Mouse (Mus musculus): ENCODE results near the gene Zbp1. TPM values are rescaled to one million over a fixed set of nuclear protein-coding genes. Genes with fewer than 3 reads are reported as not detected.

Zbp1 gene
- polyA plus RNA-seq, 2 experiments, result 0.33 to 0.69 TPM

DNA sequence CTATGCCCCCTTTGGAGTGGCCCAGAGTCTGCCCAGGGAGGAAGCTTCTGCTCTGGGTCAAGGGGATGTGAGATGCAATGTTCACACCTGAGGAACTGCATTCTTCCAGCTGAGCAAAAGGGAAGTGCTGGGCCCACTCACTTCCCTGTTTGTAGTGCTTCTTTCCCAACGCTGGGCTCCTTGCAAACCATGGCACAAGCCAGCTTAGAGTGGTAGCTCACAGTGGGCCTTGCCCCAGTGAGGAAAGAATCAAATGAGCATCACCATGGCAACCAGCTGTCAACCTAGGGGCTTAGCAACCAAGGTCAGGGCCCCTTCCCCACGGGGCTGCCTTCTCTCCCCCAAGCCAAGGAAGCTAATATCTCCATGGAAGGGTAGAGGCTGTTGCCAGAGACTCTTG lies 45.7 kb downstream of the Zbp1 start:
- Histone ChIP-seq H3K9me3 (ENCODE audit: control insufficient read depth, low read length) (0 out of 2 replicates have a peak, but pooled peaks cover 3% of the 10 kb centered on the region), H3K4me2 (replicated peaks; ENCODE audit: low read depth, low read length, severe bottlenecking) (peak overlapping the region; percentile 36), H3K4me1 (ENCODE audit: control insufficient read depth, insufficient read depth, low read length) (peaks cover 39% of the 10 kb centered on the region), H3K27ac (replicated peaks; ENCODE audit: low read depth, low read length) (peak overlapping the region; percentile 83), H3K9ac (ENCODE audit: low read depth, low read length, severe bottlenecking) (no peak overlapping the region), H3K4me3 (replicated peaks; ENCODE audit: low read length) (no peak overlapping the region), H3K36me3 (ENCODE audit: control insufficient read depth, insufficient read depth, low read length) (no peaks in the 10 kb centered on the region), H3K27me3 (ENCODE audit: control insufficient read depth, insufficient read depth, low read length) (no peaks in the 10 kb centered on the region)
- DNase-seq (ENCODE audit: low spot score), result no peak
- WGBS, result 20% methylated on average over 2 of the region's 2 CpGs
- TF ChIP-seq POLR2A (IDR thresholded peaks at IDR 0.05; ENCODE audit: borderline replicate concordance, extremely low read depth, insufficient read depth, insufficient read length), result no peak
- ATAC-seq (ENCODE audit: low FRiP score, low read depth), result no peak

DNA sequence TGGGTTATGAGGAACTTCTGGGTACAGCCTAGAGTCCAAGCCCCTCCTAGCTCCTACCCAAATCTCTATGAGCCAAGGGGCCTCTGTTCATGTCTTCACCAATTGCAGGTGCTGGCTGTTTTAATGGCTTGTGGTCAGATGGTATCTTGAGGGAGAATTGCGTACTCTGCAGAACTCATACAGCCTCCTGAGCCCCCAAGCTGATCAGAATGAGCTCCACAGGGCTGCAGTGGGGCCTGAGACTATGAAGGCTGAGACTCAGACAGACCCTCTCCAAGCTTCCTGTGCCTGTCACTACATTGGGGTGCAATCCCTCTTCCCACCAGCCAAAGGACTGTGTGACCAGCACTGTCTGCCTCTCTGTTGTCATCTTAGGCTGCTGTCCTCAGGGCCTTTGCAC lies 46.3 kb downstream of the Zbp1 start:
- no peak for TF ChIP-seq POLR2A (IDR thresholded peaks at IDR 0.05; ENCODE audit: borderline replicate concordance, extremely low read depth, insufficient read depth, insufficient read length)
- Histone ChIP-seq H3K9ac (ENCODE audit: low read depth, low read length, severe bottlenecking) (no peak overlapping the region), H3K4me2 (replicated peaks; ENCODE audit: low read depth, low read length, severe bottlenecking) (no peak overlapping the region), H3K36me3 (ENCODE audit: control insufficient read depth, insufficient read depth, low read length) (no peaks in the 10 kb centered on the region), H3K4me3 (replicated peaks; ENCODE audit: low read length) (no peak overlapping the region), H3K27ac (replicated peaks; ENCODE audit: low read depth, low read length) (peak overlapping the region; percentile 83), H3K4me1 (ENCODE audit: control insufficient read depth, insufficient read depth, low read length) (peaks cover 39% of the 10 kb centered on the region), H3K27me3 (ENCODE audit: control insufficient read depth, insufficient read depth, low read length) (no peaks in the 10 kb centered on the region), H3K9me3 (ENCODE audit: control insufficient read depth, low read length) (0 out of 2 replicates have a peak, but pooled peaks cover 3% of the 10 kb centered on the region)
- no peak for ATAC-seq (ENCODE audit: low FRiP score, low read depth)
- WGBS, result 82% methylated on average over 1 of the region's 1 CpGs
- DNase-seq (ENCODE audit: low spot score), result no peak

DNA sequence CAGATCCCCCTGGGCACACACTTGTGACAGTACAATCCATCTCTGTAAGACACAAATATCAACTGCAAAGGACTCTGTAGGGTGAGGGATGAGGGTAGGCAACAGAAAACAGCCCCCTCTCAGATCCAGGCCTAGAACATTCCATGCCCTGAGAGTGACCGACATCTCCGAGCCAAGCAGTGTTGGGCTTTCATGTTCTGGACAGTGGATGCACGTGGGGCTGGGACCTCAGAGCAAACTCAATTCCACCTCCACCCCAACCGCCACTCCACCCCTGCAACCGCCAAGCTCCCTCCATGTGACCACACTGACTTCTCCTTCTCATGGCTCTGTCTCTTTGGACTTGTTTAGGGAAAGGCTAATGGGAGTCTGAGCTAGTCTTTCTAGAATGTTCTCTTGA lies 46.8 kb downstream of the Zbp1 start:
- Histone ChIP-seq H3K27ac (replicated peaks; ENCODE audit: low read depth, low read length) (peak overlapping the region; percentile 71), H3K9ac (ENCODE audit: low read depth, low read length, severe bottlenecking) (no peak overlapping the region), H3K36me3 (ENCODE audit: control insufficient read depth, insufficient read depth, low read length) (no peaks in the 10 kb centered on the region), H3K27me3 (ENCODE audit: control insufficient read depth, insufficient read depth, low read length) (no peaks in the 10 kb centered on the region), H3K4me2 (replicated peaks; ENCODE audit: low read depth, low read length, severe bottlenecking) (peak overlapping the region; percentile 42), H3K4me3 (replicated peaks; ENCODE audit: low read length) (peak overlapping the region; percentile 15; the same call in 1 of the 2 replicates), H3K4me1 (ENCODE audit: control insufficient read depth, insufficient read depth, low read length) (peaks cover 39% of the 10 kb centered on the region), H3K9me3 (ENCODE audit: control insufficient read depth, low read length) (0 out of 2 replicates have a peak, but pooled peaks cover 3% of the 10 kb centered on the region)
- DNase-seq (ENCODE audit: low spot score) (no peak), ATAC-seq (ENCODE audit: low FRiP score, low read depth) (no peak)
- WGBS, result 39% methylated on average over 5 of the region's 5 CpGs
- TF ChIP-seq POLR2A (IDR thresholded peaks at IDR 0.05; ENCODE audit: borderline replicate concordance, extremely low read depth, insufficient read depth, insufficient read length), result no peak

DNA sequence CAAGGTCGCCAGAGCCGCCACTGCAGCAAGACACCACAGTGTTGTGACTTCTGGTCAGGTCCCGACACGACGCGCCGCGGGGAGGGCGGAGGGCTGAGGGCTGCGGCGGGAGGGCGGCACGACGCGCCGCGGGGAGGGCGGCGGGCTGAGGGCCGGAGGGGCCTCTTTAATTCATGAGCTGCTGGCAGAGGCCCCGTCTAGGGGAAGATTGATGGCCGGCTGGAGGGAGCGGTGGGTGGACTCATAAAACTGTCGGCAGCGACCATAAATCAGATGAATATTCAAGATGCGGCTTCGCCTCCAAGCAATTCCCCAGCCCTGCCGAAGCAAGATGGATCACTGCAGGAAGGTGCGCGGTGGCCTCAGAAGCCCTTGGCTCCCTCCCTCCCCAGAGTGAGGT lies 47.3 kb downstream of the Zbp1 start:
- ATAC-seq (ENCODE audit: low FRiP score, low read depth) (peak; percentile 48), DNase-seq (ENCODE audit: low spot score) (peak; percentile 90)
- peak overlapping the region; percentile 71 for H3K27ac ChIP-seq (replicated peaks; ENCODE audit: low read depth, low read length)
- H3K4me2 ChIP-seq (replicated peaks; ENCODE audit: low read depth, low read length, severe bottlenecking), result peak overlapping the region; percentile 42
- H3K4me3 ChIP-seq (replicated peaks; ENCODE audit: low read length), result peak overlapping the region; percentile 15; the same call in 1 of the 2 replicates
- 1% methylated on average over 30 of the region's 30 CpGs for WGBS
- H3K9ac ChIP-seq (ENCODE audit: low read depth, low read length, severe bottlenecking), result no peak overlapping the region
- H3K36me3 ChIP-seq (ENCODE audit: control insufficient read depth, insufficient read depth, low read length), result no peaks in the 10 kb centered on the region
- H3K9me3 ChIP-seq (ENCODE audit: control insufficient read depth, low read length), result 0 out of 2 replicates have a peak, but pooled peaks cover 3% of the 10 kb centered on the region
- H3K27me3 ChIP-seq (ENCODE audit: control insufficient read depth, insufficient read depth, low read length), result no peaks in the 10 kb centered on the region
- TF ChIP-seq POLR2A (IDR thresholded peaks at IDR 0.05; ENCODE audit: borderline replicate concordance, extremely low read depth, insufficient read depth, insufficient read length), result no peak
- H3K4me1 ChIP-seq (ENCODE audit: control insufficient read depth, insufficient read depth, low read length), result peaks cover 39% of the 10 kb centered on the region

DNA sequence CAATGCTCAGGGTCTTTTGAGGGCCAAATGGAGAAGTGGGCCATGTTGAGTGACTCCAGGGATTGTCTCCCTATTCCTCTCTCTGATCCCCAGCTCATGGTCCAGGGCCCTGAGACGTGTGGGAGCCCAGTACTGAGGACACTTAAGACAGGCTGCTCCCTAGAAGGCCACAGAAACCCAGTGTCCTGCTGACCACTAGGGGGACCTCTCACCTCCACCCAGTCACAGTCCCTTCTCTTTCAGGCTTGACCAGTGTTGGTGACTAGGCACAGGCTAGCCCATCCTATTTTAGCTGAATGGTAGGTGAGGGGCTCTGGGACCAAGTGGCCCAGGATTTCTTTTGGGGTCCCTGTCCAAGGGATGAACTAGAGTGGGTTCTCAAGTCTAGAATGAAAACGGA lies 48.0 kb downstream of the Zbp1 start:
- DNase-seq (ENCODE audit: low spot score) (no peak), ATAC-seq (ENCODE audit: low FRiP score, low read depth) (no peak)
- no peak for TF ChIP-seq POLR2A (IDR thresholded peaks at IDR 0.05; ENCODE audit: borderline replicate concordance, extremely low read depth, insufficient read depth, insufficient read length)
- Histone ChIP-seq H3K4me2 (replicated peaks; ENCODE audit: low read depth, low read length, severe bottlenecking) (peak overlapping the region; percentile 42; the same call in 1 of the 2 replicates), H3K9ac (ENCODE audit: low read depth, low read length, severe bottlenecking) (no peak overlapping the region), H3K36me3 (ENCODE audit: control insufficient read depth, insufficient read depth, low read length) (no peaks in the 10 kb centered on the region), H3K27me3 (ENCODE audit: control insufficient read depth, insufficient read depth, low read length) (no peaks in the 10 kb centered on the region), H3K27ac (replicated peaks; ENCODE audit: low read depth, low read length) (no peak overlapping the region), H3K9me3 (ENCODE audit: control insufficient read depth, low read length) (0 out of 2 replicates have a peak, but pooled peaks cover 3% of the 10 kb centered on the region), H3K4me1 (ENCODE audit: control insufficient read depth, insufficient read depth, low read length) (peaks cover 39% of the 10 kb centered on the region), H3K4me3 (replicated peaks; ENCODE audit: low read length) (no peak overlapping the region)
- 53% methylated on average over 2 of the region's 2 CpGs for WGBS
